Mouse (Mus musculus): ENCODE results near the gene Gng12.

GRCm38 (mm10) chr6:66940656-66941235, 44.5 kb downstream of the Gng12 start:
- TF ChIP-seq MAX (IDR thresholded peaks at IDR 0.05) (no peak), CTCF (IDR thresholded peaks at IDR 0.05; ENCODE audit: control insufficient read depth, insufficient read depth, insufficient read length) (no peak), USF1 (IDR thresholded peaks at IDR 0.05; ENCODE audit: low read depth) (no peak), CEBPB (IDR thresholded peaks at IDR 0.05; ENCODE audit: low read depth) (no peak)

Data from C2C12 (cell line).